Mouse (Mus musculus) gastrocnemius, postnatal 14 days (tissue): ENCODE results near the gene Naip2. TPM values are rescaled to one million over a fixed set of nuclear protein-coding genes. Genes with fewer than 3 reads are reported as not detected.
"Not testable (repeated sequence)": the region's sequence is repeated elsewhere in the genome, so short reads cannot be mapped to it uniquely, and the experiment has no call there.

Experiments used
- DNase-seq: peaks from one replicate; pipeline ENCODE4 v3.0.0; 2021; ENCODE audit warnings: mixed read lengths
- intact Hi-C: fragments of 180-260 bp; cut with DNase I; formaldehyde crosslinking; loops from one replicate; pipeline ENCODE4 v1.15.1; 2025; ENCODE audit warnings: low total_unique reads
- long read RNA-seq, 2 experiments: library from polyadenylated mRNA; stranded (forward); transcript quantifications; one replicate each; pipeline ENCODE4 v2.0.0; 2021
- total RNA-seq, 2 experiments: library from RNA; stranded (reverse); gene quantifications; 2 replicates each; pipeline ENCODE4 v1.2.3; 2021

Naip2 gene
- under 1 TPM in 1 of 2 experiments, not detected in 1; 0.08 TPM for total RNA-seq
- long read RNA-seq, experiment 1, result 0 reads
- long read RNA-seq, experiment 2, result 0 reads

GRCm38 (mm10) chr13:100201659-100202333 is at the start of gene Naip2:
Gene Naip2, minus strand, starts transcription at chr13:100202092.
- not testable (repeated sequence) for DNase-seq

DNA sequence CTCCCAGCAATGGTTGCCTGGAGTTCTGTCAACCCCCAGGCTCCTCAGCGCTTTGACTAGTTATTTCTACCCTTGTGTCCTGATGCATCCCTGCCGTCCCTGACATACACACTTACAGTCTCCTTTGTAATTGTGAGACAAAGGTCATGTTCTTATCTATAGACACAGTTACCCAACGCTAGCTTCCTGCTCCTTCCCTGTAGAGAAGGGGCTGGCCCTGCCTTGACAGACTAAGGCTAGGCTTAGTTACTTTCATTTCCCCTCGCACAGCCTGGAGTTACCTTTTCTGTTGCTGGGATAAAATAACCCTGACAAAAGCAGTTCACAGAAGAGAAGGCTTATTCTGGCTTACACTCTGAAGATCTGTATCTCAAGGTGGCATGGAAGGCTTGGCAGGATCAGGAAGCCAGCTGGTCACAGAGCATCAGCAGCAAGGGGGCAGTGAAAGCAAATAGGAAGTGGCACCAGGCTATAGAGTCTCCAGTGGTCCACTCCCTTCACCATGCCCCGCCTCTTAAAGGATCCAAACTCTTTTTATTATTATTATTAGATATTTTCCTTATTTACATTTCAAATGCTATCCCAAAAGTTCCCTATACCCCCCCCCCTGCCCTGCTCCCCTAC is 45.1 kb upstream of the Naip2 start:
- DNase-seq, intact Hi-C loops: not testable (repeated sequence)

More at GRCm38 (mm10) chr13:100201659-100202333, at the start of gene Naip2:
- intact Hi-C loops, result not testable (repeated sequence)

- intact Hi-C loops, DNase-seq: not testable (repeated sequence)
Observed at GRCm38 (mm10) chr13:100246223-100246622, 44.3 kb upstream of the Naip2 start, which contains the start of gene Naip5. Gene Naip5, minus strand, starts transcription at chr13:100246323.

DNA sequence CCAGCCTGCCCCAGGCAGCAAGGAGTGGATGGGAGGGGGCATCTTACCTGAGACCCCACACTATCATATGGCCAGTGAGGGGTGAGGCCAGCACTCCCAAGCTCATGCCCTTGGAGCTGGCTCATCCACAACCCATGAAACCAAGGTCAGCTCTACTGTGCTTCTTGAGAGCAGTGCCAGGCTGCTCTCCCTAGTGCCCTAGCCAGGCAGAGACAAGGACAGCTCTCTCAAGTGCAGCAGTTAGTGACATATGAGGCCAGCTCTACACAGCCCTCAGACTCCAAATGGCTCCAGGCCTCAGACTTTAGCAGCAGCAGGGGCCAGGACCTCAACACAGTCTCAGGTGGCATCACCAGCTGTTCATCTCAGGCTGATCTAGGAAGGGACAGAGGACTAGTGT is 41.8 kb upstream of the Naip2 start:
- no peak for DNase-seq

GRCm38 (mm10) chr13:100213683-100214082 is 11.8 kb upstream of the Naip2 start:
- DNase-seq, intact Hi-C loops: not testable (repeated sequence)

More for the DNA sequence above, 41.8 kb upstream of the Naip2 start:
- intact Hi-C loops, result no loop called here

GRCm38 (mm10) chr13:100210540-100210939 is 8.6 kb upstream of the Naip2 start:
- intact Hi-C loops, result no loop called here
- peak; percentile 26 for DNase-seq

GRCm38 (mm10) chr13:100203319-100203718 is 1.4 kb upstream of the Naip2 start:
- DNase-seq, result no peak
- intact Hi-C loops, result no loop called here

- no peak for DNase-seq
- intact Hi-C loops, result no loop called here
Observed at GRCm38 (mm10) chr13:100200778-100201177, 1.1 kb downstream of the Naip2 start.

GRCm38 (mm10) chr13:100195421-100195820 is 6.5 kb downstream of the Naip2 start:
- no peak for DNase-seq
- intact Hi-C loops, result no loop called here

- DNase-seq, intact Hi-C loops: not testable (repeated sequence)
Observed at GRCm38 (mm10) chr13:100183111-100183510, 18.8 kb downstream of the Naip2 start.

GRCm38 (mm10) chr13:100174360-100174759 is 27.5 kb downstream of the Naip2 start:
- DNase-seq, intact Hi-C loops: not testable (repeated sequence)

DNA sequence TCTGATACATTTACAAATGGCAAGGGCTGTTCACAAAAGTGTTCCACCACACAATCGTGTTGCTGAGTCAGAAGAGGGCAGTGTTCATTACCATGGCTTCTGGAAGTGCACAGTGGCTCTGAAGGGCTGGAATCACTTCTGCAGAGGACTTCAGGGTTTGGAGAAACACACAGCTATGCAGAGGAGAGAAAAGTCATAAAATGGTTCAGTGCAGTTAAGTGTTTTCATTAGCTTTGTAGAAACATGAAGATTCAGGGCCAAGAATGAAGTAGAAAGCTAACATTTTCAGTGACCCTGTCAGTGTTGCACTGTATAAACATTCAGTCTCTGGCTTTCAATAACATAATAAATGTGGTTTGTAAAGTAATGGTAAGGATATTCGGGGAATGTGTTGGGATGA is 35.5 kb downstream of the Naip2 start:
- intact Hi-C loops, result not testable (repeated sequence)

GRCm38 (mm10) chr13:100162467-100162866 is 39.4 kb downstream of the Naip2 start:
- intact Hi-C loops, DNase-seq: not testable (repeated sequence)

More for the DNA sequence above, 35.5 kb downstream of the Naip2 start:
- DNase-seq, result not testable (repeated sequence)

DNA sequence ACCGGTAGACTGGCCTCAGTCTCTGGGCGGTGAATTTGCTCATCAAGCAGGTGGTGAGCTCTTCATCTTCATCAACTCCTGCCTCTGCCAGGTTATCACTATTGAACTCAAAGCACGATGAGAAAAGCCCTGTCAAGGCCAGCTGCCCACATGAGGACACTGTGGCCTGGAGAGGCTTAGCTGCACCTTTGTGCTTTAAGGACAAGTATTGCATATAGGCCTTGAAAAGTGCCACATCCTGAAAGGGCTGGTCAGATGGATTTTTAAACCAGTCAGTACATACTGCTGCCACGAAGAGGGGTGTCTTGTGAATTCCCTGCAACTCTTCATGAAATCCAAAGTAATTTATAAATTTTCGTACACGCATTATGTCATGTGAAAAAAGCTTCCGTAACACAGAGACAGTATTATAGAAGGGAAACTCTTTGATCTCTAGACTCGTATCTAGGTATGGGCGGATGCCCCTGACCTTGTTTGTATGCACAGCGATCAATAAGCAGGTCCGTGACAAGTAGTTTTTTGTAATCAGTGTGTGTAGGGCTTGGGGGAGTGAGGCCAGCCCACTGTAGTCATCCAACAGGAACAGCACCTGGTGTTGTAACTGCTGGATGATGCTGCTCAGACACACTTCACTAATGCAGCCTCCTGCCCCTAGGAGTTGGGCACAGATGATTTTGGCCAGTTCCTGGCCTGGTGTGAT is 40.6 kb downstream of the Naip2 start:
- DNase-seq, intact Hi-C loops: not testable (repeated sequence)

GRCm38 (mm10) chr13:100156624-100157023 is 45.3 kb downstream of the Naip2 start:
- no peak for DNase-seq
- intact Hi-C loops, result no loop called here

DNA sequence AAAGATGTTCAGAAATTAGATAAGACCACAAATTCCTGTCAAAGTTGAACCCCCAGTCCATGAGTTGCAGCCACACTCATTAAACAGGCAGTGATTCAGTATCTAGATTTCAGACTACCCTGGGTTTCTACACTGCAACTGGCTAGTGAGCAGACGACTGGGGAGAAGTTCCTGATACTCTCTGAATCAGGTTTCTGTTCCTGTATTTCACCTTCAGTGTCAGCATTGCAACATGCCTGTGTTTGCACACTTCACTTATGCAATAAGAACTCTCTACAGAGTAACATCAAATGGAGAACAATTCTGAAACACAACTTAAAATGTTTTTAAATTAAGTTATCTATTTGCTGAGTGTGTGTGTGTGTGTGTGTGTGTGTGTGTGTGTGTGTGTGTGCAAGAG is 49.2 kb downstream of the Naip2 start:
- intact Hi-C loops, result no loop called here
- no peak for DNase-seq

GRCm38 (mm10) chr13:100141646-100142314 is 60.1 kb downstream of the Naip2 start:
- DNase-seq, result no peak
- intact Hi-C loops, result no loop called here

DNA sequence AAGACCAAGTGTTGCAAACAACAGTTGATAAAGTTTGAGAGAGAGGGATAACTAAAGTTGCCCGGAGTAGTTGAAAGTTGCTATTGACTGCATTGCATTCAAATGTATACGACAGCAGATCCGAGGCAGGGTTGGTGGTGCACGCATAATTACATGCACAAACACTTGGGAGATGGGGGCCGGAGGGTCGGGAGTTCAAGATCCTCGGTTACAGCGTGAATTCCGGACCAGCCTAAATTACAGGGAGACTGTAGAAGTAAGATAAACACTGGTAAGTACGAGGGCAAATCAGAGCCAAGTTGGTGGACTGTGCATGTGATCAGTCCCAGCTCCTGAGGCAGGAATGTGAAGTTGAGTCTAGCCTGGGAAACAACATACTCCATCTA is 76.6 kb downstream of the Naip2 start:
- DNase-seq, result no peak
- intact Hi-C loops, result no loop called here

DNA sequence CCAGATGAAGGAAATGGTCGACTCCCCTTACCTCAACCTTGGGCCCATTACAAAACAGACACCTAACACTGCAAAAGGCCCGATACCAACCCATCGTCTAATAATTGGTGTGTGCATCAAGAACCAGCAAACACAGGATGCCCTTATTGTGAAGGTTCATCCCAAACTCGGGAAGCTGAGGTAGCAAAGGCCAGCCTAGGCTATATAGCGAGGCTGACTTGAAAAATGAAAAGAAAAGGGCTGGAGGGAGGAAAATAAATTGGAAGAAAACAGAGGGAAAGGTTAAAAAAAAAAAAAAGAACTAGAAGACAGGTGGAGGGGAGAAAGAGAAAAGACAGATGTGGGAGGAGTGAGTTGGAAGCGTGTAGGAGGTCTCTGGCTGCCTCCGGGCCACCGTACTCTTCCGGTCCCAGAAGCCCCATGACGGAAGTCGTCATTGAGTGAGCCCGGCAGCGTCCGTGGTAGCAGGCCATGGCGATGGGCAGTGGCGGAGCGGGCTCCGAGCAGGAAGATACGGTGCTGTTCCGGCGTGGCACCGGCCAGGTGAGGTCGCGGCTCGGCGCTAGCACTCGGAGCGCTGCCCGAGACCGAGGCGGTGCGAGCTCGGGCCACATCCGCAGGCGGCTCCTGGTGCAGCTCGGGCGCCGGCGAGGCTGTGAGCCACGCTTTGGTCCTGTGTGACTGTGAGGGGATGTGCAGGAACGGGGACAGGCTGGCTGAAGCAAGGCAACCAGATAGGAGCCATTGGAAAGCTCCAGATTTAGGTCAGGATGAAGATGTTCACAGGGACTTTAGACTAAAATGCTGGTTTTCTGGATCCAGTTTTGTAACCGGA is 77.3 kb downstream of the Naip2 start, which contains the start of gene Smn1:
TSS of gene Smn1 (plus strand) at position 430 of the 835 bp plus-strand sequence.
- intact Hi-C loops, result no loop called here
- DNase-seq, result peak; percentile 90
